Mouse (Mus musculus) c-Kit-positive CD71-positive TER-119-positive erythroid progenitor cells, embryonic 14.5 days (primary cell): ENCODE measurements around the gene Epha8.
A peak's percentile ranks its signal among the peaks of the same experiment; 100 is the strongest.

ENCODE experiments used
- DNase-seq: peaks from one replicate; pipeline ENCODE4 v3.0.0-alpha.2; 2013; ENCODE audit warnings: low spot score

Epha8 gene

DNA sequence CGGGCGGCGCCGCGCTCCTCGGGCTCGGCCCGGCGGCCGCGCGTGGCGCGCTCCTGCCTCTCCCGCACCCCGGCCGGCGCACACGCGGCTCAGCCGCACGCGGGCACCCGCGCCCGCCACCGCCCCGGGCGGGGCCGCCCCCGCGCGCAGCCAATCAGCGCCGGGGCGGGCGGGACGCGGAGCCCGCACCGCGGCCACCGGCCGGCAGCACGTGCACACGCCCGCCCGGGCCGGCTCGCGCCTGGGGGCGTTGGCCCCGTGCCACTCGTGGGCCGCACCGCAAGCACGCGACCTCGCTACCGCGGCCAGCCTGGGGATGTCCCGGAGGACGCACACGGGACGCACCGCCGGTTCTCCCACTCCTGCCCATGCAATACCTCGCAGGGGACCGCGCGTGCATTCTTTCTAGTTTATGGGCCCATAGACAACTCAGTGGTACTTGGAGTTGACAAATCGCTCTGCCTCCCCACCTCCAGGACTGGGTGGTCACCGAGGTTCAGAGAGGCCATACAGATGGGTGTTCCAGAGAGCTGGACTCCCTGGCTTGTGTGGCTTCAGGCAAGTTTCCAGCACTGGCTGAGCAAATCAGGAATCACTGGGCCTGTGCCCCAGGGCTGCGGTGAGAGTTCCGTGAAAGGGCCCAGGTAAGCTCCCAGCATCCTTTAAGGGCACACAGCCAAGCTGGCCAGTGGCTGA, at the start of gene Epha8:
Gene Epha8, minus strand, starts transcription at position 66 of the 696 bp plus-strand sequence.
- no peak for DNase-seq

DNA sequence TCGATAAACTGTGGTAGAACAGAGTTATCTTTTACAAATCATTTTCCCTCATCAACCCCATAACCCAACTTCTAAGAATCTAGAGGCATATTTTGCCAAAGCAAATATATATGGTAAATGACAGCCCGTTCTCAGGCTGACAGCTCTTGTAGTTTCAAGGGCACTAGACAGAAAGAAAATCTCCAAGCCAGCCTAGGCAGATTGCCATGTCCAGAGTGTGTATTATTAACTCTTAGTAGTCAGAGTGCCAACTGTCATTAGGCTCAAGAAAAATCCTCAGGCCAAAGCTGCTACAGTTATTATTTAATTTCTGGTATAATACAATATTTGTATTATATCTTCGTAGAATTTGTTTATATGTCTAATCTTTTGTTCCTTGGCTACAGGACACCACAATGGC, 45.2 kb upstream of the Epha8 start:
- DNase-seq: no peak

DNA sequence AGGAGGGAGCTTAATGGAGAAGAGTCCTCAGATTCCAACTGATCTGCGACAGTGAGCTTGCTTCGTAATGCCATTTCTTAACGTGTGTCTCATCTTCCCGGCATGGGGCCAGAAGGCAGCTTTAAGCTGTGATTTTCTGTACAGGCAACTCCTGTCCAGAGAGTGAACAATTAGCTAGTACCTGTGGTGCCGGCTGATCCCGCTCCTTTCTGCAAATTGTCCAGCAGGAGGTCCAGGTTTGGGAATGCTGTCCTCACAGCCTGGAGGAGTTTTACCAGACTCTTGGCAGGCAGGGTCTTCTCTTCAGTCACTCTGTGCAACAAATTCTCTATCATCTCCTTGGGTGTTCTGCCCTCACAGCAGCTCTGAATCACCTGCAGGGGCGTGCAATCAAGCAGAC, 44.4 kb upstream of the Epha8 start:
- DNase-seq: no peak

DNA sequence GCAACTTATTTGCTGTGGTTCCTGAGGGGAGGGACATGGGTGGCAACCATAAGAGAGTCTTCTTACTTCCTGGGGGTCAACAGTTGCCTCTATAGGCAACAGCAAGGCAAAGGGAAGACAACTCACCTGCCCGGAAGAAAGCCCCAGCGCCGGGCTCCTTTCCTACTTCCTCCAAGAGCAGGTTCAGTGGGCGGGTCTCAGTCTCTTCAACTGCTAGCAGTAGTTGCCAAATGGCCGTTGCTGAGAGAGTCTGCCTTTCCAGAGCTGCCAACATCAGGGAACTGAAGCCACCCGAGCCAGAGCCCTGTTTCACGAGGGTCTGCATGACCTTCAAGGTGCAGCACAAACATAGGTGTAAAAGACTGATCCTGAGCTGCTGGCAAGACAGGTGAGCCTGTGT, 41.8 kb upstream of the Epha8 start:
- no peak for DNase-seq

DNA sequence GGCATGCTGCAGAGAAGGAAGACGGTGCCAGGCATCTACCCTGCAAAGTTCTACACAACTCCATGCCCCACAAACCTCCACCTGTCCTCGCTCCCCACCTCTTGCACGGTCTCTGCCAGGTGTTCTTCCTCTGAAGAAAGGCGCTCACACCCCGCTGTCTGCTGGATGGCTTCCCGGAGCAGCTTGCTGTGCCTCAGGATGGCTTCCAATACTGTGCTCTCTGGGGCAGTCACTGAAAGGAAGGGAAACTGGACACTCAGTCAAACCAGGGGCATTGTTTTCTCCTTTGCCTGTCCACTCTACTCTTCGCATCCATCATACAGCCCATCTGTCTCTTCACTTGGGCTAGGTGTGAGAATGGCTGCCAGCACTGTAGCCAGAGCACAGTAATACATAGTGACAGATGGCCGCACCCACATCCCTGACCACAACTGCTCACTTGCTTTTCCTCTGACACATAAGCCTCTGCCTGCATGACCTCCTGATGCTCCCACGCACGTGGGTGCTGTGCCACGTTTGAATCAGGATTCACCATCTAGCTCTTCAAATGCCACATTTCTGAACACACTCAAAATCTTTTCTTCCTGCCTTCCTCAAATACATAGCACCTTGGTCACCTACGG, 41.2 kb upstream of the Epha8 start:
- no peak for DNase-seq

DNA sequence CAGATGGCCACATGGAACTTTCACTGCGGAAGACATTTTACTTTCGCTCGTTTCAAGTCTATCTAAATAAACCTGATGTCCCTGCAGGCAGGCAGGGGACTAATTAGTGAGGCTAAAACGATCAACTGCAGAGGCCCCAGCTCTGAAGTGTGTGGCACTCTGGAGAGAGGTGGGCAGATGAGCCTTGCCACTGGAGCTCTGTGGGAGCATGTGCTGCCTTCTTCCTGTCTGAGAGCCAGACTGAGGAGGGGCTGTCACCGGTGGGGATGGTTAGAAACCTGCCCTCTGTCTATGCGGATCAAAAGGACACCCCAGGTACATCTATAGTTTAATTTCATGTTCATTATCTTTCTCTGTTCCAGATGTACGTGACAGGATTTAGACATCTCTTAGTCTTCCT, 40.3 kb upstream of the Epha8 start:
- no peak for DNase-seq

DNA sequence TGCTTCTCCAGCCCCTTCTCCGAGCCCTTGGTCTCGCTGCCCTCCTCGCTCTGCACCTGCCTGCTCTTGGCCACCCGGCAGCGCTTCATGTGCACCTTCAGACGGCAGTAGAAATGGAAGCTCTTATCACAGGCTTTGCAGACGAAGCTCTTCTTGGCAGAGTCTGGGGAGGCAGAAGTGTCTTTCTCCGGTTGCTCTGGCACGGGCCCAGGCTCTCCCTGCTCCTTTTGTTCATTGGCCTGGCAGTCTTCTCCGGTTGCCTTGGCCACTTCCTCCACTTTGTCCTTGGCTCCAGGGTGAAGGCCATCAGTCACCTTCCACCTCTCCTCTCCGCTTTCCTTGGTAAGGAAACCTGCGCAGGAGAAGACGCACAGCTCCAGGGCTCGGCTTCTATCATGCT, 38.7 kb upstream of the Epha8 start:
- DNase-seq: no peak

DNA sequence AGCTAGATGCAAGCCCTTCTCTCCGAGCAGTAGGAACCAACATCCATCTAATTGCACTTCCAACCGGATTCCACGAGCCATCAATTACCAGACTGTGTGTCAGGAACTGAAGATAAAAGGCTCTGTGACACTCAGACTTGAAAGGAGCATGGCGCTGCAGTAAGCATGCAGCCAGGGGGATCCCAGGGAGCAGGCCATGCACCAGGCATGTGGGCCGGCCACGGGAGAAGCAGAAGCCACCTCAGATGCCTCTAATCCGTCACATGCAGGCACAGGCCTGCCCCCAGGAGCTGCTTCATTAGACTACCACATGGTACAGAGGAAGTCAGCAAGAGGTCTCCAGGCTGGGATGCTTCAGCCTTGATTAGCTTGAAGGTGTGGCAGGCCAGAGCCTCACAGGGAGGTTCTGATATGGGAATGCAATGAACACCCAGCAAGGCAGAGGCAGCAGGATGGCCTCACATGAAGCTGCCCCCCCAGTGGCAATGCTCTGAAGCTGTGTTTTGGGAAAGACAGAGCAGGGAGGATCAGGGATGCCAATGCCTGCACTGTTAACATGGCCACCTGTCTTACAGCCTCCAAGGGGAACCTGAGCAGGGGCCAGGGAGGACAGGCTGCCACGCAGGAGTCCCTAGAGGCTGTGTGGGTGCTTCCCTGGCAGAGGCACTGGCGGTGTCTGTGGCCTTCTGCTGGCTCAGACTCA, 25.5 kb upstream of the Epha8 start:
- DNase-seq: no peak

DNA sequence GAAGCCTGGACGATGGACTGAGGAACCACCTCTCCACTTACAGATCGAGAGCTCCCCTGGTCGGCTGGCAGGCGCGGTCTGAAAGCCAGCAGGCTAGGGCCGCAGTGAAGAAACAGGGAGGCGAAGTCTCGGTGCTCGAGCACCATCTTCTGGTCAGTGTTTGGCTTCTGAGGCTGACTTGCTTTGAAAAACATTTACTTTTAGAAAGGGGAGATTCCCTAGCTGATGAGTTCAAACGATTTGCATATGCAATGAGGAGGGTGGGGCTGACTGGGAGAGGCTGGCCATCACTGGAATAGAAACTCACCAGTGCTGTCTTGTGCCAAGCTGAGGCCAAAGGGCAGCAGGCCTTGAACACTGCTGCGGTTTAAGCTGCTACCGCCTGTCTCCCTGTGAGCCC, 24.7 kb upstream of the Epha8 start:
- no peak for DNase-seq

DNA sequence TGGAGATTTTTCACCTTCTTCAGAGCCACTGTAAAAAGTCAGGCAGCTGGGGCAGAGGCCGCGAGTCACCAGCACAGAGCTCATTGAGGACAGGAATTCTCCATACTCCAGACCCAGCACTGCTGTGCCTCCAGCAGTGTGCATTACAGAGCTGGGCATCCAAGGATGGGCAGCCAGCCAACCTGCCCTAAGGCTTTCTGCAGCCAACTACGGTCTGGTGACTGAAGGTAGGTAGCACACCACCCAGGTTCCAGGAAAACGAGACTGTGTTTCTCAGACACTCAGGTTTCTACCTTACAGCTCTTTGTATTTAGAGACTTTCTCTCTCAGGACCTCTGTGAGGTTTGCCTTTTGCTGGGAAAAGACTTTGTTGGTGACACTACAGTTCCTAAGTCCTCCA, 24.3 kb upstream of the Epha8 start:
- DNase-seq: no peak

DNA sequence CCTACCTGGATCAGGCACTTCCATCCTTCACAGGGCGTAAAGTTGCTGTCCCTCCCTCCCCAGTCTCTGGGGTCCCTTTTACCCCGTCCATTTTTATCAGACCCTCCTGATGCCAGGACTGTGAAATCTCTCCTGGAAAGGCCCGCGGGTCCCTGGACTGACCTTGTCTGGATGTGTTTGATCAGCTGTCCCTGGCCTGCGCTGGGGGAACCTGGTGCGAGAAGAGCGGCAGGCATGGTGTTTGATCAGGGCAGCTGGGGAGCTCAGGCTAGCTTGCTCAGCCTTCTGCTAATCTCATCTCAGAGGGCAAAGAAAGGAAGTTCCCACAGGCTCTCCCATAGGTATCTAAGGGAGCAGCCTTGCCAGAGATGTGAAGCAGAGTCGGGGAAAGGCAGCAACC, 20.6 kb upstream of the Epha8 start:
- DNase-seq: no peak

DNA sequence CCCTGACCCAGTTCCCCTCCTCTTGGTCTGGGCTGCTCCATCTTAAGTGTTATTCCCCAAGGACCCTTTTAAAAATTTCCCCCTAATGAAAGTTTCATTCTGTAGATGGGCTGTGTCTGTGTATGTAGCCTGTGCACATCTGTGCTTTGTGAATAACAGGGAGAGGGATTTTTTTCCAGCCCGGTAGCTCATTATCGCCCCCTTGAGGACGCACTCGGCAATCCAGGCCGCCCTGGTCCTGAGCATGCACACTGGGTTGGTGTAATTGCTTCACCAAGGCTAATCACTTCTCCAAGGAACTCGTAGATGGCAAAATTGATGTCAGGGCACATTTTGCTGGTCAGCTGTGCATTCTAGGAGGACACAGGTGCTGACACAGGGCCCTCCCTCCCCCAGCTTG, 14.3 kb upstream of the Epha8 start:
- peak; percentile 48 for DNase-seq

DNA sequence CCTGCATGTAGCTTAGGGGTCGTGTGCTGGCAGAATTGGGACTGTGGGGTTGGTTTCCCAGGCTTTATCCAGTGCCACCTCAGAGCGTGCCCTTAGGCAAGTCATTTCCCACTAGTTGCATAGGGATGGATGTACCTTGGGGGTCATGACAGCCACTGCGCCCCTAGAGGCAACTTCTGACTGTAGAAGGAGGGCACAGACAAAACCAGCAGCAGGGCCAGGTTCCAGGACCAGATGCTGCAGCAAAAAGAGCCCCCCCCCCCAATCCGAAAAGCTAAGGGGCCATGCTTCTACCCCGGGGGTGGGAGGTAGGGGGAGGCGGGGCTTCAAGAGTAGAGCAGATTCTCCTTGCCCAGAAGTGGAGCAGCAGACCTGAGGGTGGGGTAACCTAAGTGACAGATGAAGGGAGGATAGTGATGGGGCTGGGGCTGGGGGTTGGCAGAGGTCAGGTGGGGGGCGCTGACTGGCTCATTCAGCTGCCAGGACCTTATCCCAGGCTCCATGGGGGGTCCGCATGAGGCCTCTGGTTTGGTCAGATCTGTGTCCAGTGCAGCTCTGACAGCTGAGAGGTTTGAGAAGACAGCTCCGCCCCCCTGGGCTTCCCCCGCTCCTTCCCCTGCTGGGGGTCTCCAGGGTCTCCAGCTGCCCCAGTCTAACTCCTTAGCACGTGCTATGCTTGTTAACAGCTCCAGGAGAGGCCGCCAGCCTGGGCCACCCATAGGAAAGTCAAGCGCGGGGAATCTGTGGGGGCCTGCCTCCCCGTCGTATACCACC, 13.1 kb upstream of the Epha8 start:
- DNase-seq: no peak

DNA sequence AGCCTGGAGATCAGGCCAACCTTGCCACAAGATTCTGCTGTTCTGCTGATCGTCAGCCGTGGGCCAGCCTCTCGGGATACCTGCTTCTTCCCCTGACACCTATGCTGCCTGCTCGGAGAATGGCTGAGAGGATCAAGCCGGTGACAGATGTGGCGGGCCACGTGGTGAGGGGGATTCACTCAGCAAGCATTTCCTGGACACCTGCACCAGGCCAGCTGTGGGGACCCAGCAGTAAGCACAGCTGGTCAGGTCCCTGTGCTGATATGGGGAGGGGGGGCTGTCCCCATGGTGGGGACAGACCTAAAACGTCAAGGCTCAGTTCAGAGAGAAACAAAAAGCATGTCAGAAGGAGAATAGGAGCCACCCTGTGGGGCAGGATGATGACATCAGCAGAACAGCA, 12.5 kb upstream of the Epha8 start:
- DNase-seq: no peak

DNA sequence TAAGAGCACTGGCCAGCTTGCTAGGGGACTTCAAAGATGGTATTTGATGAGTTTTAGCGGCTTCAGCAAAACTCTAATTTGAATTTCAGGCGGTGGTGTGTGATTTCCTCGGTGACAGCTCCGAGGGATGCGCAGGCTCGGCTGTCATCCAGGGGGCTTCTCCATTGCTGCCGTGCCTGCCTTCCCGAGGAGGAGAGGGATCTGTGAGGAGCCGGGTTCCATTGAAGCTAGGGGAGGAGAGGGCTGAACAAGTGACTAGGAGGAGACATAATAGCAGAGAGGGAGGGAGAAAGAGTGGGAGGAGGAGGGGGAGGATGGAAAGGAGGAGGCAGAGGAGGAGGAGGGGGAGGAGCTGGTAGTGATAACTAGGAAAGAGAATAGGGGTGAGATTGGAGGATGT, 10.9 kb upstream of the Epha8 start:
- no peak for DNase-seq

DNA sequence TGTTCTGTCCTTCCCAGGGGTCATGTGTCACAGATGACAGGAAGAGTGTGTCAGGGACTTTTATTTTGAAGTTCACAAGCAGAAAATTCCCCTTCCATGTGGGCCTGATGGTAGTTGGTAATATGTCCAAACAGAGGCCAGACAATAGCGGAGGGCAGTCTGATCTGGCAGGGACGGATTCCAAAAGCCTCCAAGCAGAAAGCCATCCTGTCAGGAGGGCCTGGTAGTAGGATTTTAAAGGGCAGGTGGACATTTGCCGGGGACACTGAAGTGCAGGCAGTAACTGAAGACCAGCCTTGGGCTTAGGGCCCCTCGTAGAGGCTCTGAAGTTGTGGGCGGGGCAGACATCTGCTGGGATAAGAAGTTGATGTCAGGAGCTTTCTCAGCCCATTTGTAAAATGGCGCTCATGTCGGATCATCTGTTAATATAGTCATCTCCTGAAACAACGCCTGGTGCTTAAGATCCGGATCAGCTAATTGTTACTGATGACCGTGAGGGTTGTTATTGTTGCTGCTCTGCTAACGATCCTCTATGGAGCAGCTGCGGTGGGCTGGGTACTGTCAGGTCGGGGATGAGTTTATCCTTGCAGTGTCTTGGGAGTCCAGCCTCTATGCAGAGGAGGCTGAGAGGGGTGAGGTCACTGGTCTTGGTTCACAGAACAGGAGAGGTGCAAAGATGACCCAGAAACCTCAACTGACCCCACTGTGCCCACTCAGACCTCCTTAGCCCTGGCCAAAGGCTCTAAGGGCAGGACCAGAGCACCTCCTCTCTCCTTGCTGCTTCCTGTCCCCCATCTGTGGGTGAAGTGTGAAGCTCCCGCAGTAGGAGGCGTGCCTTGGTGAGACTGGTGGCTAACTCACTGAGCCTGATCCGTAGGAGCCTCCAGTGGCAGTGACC, 10.1 kb upstream of the Epha8 start:
- DNase-seq: no peak

DNA sequence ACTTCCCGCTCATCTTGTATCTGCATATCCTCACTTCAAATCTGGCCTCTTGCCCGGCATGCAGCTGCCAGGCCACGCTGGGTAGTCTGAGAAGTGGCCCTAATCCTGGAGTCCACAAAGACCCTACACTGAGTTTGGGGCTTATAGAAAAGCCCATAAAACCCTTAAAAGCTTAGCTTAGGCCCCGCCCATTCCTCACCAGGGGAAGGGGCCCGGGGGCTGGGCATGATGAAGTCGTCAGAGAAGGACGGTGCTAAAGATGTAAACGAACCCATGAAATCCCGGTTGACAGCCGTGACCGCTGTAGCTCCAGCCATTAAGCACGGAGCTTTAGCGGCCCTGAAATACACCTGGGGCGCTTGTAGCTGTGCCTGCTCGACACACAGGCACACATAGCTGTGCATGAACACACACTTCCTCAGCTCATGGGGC, 8.4 kb upstream of the Epha8 start:
- DNase-seq: no peak

DNA sequence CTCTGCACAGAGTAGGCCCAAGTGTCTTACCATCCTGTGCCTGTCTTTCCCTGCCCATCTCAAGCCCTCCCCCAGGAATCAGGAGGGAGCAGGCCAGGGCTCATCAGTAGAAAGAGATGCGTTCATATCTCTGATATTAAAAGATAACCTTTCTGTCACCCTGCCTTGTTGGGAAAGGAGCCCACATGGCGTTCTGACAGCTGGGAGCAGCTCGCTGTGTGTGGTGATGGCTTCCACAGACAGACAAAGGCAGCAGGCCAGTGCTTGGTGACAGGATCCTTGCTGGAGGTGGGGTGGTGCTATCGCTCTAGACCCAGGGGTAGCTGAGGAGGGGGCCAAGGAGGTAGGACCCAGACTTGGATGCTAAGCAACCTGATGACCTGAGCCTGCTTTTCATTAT, 5.8 kb upstream of the Epha8 start:
- no peak for DNase-seq

DNA sequence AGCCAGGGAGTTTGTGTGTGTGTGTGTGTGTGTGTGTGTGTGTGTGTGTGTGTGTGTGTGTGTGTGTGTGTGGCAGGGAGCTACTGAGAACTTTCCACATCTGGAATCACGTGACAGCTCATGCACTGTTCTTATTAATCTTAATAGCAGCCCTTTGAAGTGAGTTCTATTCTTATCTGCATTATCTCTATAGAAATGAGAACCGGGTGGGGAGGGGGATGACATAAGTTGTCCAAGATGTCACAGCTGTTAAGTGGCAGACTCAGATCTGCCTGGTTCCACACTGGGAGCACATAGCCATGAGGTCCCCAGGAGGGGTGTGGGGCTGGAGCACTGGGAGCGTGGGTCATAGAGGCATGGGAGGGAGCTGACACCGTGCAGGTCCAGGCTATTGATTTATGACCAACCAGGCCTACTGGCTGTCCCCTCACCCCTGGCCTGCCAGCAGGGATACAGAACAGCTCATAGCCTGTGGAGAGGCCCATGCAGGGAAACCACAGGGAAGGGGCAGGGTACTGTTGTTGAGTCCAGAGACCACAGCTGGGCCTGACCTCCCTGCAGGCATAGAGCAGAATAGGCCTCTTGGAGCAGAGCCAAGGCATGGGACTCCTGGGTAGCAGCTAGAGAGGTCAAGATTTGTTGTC, 5.1 kb upstream of the Epha8 start:
- DNase-seq: no peak

DNA sequence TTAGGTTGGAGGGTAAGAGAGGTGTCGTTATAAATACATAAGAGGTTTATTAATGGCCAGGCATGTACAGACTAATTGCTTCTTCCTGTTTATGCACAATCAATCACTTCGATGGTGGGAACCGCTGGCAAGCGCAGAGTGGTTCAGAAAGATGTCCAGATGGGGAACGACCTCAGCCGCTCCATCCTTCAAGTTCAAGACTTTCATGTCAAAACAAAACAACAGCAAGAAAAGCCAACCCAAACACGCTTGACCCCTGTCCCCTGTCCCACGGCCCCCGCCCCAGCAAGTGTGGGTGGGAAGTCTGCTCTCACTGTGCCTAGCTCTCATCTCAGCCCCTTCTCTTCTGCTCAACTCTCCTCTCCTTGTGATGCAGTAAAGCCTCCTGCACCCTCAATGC, 4.0 kb upstream of the Epha8 start:
- no peak for DNase-seq

DNA sequence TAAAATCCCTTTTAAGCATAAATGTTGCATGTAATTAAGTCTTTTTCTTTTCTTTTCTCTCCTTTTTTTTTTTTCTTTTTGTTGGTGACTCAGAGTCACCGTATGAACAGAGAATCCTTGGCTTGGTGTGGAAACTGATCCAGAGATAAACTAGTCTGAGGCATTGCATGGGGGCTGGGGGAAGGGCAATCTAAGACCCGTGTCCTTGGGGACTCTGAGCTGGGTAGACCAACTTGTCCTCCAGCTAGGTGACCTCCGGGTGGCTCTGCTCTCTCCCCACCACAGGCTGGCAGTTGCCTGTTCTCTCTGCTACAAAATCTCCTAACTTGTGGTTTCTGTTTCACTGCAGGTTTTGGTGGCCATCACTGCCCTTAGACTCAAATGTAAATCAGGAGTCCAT, 3.5 kb upstream of the Epha8 start:
- DNase-seq: no peak
